Mouse (Mus musculus) embryonic facial prominence, embryonic 13.5 days (tissue): Measurements from ENCODE around the gene Alg2. TPM values are rescaled to one million over a fixed set of nuclear protein-coding genes. Genes with fewer than 3 reads are reported as not detected.

Experiments
- ATAC-seq: fragments of 200-750 bp; cut with Nextera tagmentation; 2 replicates; pipeline ENCODE4 v1.8.0; 2017; ENCODE audit warnings: low read depth; ENCODE audit not compliant: insufficient number of reproducible peaks, insufficient read depth, low FRiP score, low TSS enrichment
- H3K27ac ChIP-seq: fragments of 300-500 bp; sonication (generic); 2 replicates; pipeline ENCODE4 v1.5.1; 2015; ENCODE audit warnings: moderate library complexity, mild to moderate bottlenecking, inconsistent platforms
- H3K27me3 ChIP-seq: fragments of 300-500 bp; sonication (generic); 2 replicates; pipeline ENCODE4 v1.6.1; 2015; ENCODE audit warnings: mild to moderate bottlenecking, inconsistent platforms
- H3K36me3 ChIP-seq: fragments of 300-500 bp; sonication (generic); 2 replicates; pipeline ENCODE4 v1.6.1; 2015; ENCODE audit warnings: mild to moderate bottlenecking, inconsistent platforms
- H3K4me1 ChIP-seq: fragments of 300-500 bp; sonication (generic); 2 replicates; pipeline ENCODE4 v1.6.1; 2015; ENCODE audit warnings: inconsistent platforms
- H3K4me2 ChIP-seq: fragments of 300-500 bp; sonication (generic); 2 replicates; pipeline ENCODE4 v1.6.1; 2015; ENCODE audit warnings: moderate library complexity, mild to moderate bottlenecking, inconsistent platforms
- H3K4me3 ChIP-seq: fragments of 300-500 bp; sonication (generic); 2 replicates; pipeline ENCODE4 v1.5.1; 2015; ENCODE audit warnings: mild to moderate bottlenecking, inconsistent platforms
- H3K9ac ChIP-seq: fragments of 300-500 bp; sonication (generic); 2 replicates; pipeline ENCODE4 v1.6.1; 2015; ENCODE audit warnings: mild to moderate bottlenecking, inconsistent platforms
- H3K9me3 ChIP-seq: fragments of 300-500 bp; sonication (generic); 2 replicates; pipeline ENCODE4 v1.6.1; 2016; ENCODE audit warnings: inconsistent platforms
- WGBS: fragments of 180-500 bp; shearing (Covaris S2); methylation state at CpG from one replicate; pipeline ENCODE4 v1.1.7; 2015; ENCODE audit warnings: mixed read lengths; 5-methylcytosine and 5-hydroxymethylcytosine counted together
- polyA plus RNA-seq: library from polyadenylated mRNA; unstranded; fragments of >200 nt; fragmentation: Nextera tagmentation; extraction: Ambion mirVana; gene quantifications from 2 replicates; pipeline ENCODE4 v1.2.1, GENCODE M21; 2015

Alg2 gene
- 82.7 and 83.3 TPM in 2 replicates for polyA plus RNA-seq

GRCm38 (mm10) chr4:47473968-47474729 is at the start of gene Alg2, which contains the start of gene Sec61b:
Gene Alg2, minus strand, starts transcription at chr4:47474333.
Gene Sec61b, plus strand, starts transcription at chr4:47474658.
- Histone ChIP-seq H3K36me3 (peaks cover 65% of the 10 kb centered on the region), H3K27ac (peak within 1 kb of the TSS; percentile 97), H3K9ac (peak within 1 kb of the TSS; percentile 91), H3K4me3 (peak within 1 kb of the TSS; percentile 87), H3K9me3 (no peaks in the 10 kb centered on the region; the same call in 1 of the 2 replicates), H3K4me2 (peak within 1 kb of the TSS; percentile 82), H3K27me3 (no peaks in the 10 kb centered on the region), H3K4me1 (peaks cover 26% of the 10 kb centered on the region)
- ATAC-seq = peak; percentile 96
- WGBS = under 1% methylated on average over 57 of the region's 58 CpGs

- Histone ChIP-seq H3K27ac (no peak overlapping the region), H3K36me3 (no peaks in the 10 kb centered on the region), H3K4me1 (peaks cover 14% of the 10 kb centered on the region), H3K9me3 (no peaks in the 10 kb centered on the region), H3K9ac (no peak overlapping the region), H3K4me2 (no peak overlapping the region), H3K27me3 (no peaks in the 10 kb centered on the region), H3K4me3 (no peak overlapping the region)
- WGBS = 81% methylated on average over 6 of the region's 6 CpGs
- ATAC-seq = no peak
These were observed 47.9 kb upstream of the Alg2 start for GRCm38 (mm10) chr4:47521884-47522605.

- ATAC-seq = no peak
- H3K4me2 ChIP-seq = no peak overlapping the region
- no peak overlapping the region for H3K4me3 ChIP-seq
- peaks cover 14% of the 10 kb centered on the region for H3K4me1 ChIP-seq
- no peak overlapping the region for H3K27ac ChIP-seq
- no peak overlapping the region for H3K9ac ChIP-seq
- H3K36me3 ChIP-seq = no peaks in the 10 kb centered on the region
- no peaks in the 10 kb centered on the region for H3K27me3 ChIP-seq
- WGBS = 55% methylated on average over 4 of the region's 4 CpGs
- H3K9me3 ChIP-seq = no peaks in the 10 kb centered on the region
These were observed 45.9 kb upstream of the Alg2 start for GRCm38 (mm10) chr4:47520076-47520475.

- Histone ChIP-seq H3K27me3 (0 out of 2 replicates have a peak, but pooled peaks cover 3% of the 10 kb centered on the region), H3K9ac (no peak overlapping the region), H3K4me1 (peaks cover 14% of the 10 kb centered on the region), H3K27ac (no peak overlapping the region), H3K9me3 (no peaks in the 10 kb centered on the region), H3K4me3 (no peak overlapping the region), H3K4me2 (no peak overlapping the region), H3K36me3 (no peaks in the 10 kb centered on the region)
- 52% methylated on average over 12 of the region's 12 CpGs for whole genome bisulfite sequencing
- no peak for ATAC-seq
These were observed 44.5 kb upstream of the Alg2 start for GRCm38 (mm10) chr4:47518551-47519181.

- WGBS = 32% methylated on average over 10 of the region's 10 CpGs
- H3K9ac ChIP-seq = no peak overlapping the region
These were observed 30.8 kb upstream of the Alg2 start for GRCm38 (mm10) chr4:47504841-47505517.

GRCm38 (mm10) chr4:47503045-47503444 is 28.9 kb upstream of the Alg2 start:
- Histone ChIP-seq H3K4me1 (peaks cover 10% of the 10 kb centered on the region), H3K9me3 (no peaks in the 10 kb centered on the region), H3K4me3 (no peak overlapping the region), H3K36me3 (no peaks in the 10 kb centered on the region), H3K9ac (no peak overlapping the region), H3K27ac (no peak overlapping the region), H3K27me3 (no peaks in the 10 kb centered on the region; the same call in 1 of the 2 replicates), H3K4me2 (no peak overlapping the region; the same call in 1 of the 2 replicates)
- 79% methylated on average over 6 of the region's 6 CpGs for WGBS
- ATAC-seq = no peak

More at GRCm38 (mm10) chr4:47504841-47505517, 30.8 kb upstream of the Alg2 start:
- H3K4me3 ChIP-seq = no peak overlapping the region
- no peaks in the 10 kb centered on the region; the same call in 1 of the 2 replicates for H3K27me3 ChIP-seq
- no peaks in the 10 kb centered on the region for H3K9me3 ChIP-seq
- no peak overlapping the region for H3K27ac ChIP-seq
- ATAC-seq = no peak
- no peak overlapping the region for H3K4me2 ChIP-seq
- no peaks in the 10 kb centered on the region for H3K36me3 ChIP-seq
- H3K4me1 ChIP-seq = peaks cover 10% of the 10 kb centered on the region

- Histone ChIP-seq H3K27ac (no peak overlapping the region), H3K9me3 (no peaks in the 10 kb centered on the region), H3K4me1 (peaks cover 10% of the 10 kb centered on the region), H3K27me3 (no peaks in the 10 kb centered on the region; the same call in 1 of the 2 replicates), H3K4me2 (no peak overlapping the region; the same call in 1 of the 2 replicates), H3K9ac (no peak overlapping the region), H3K36me3 (no peaks in the 10 kb centered on the region), H3K4me3 (no peak overlapping the region)
- ATAC-seq = no peak
- WGBS = 21% methylated on average over 4 of the region's 4 CpGs
These were observed 28.4 kb upstream of the Alg2 start for GRCm38 (mm10) chr4:47502546-47502971.

- Histone ChIP-seq H3K9ac (no peak overlapping the region), H3K36me3 (no peaks in the 10 kb centered on the region), H3K27ac (no peak overlapping the region), H3K4me1 (no peaks in the 10 kb centered on the region), H3K9me3 (no peaks in the 10 kb centered on the region), H3K4me3 (no peak overlapping the region), H3K27me3 (no peaks in the 10 kb centered on the region; the same call in 1 of the 2 replicates), H3K4me2 (no peak overlapping the region)
- 84% methylated on average over 10 of the region's 10 CpGs for WGBS
- ATAC-seq = no peak
These were observed 25.0 kb upstream of the Alg2 start for GRCm38 (mm10) chr4:47499121-47499545.

GRCm38 (mm10) chr4:47497811-47498385 is 23.8 kb upstream of the Alg2 start:
- no peaks in the 10 kb centered on the region for H3K4me1 ChIP-seq
- H3K4me3 ChIP-seq = no peak overlapping the region
- 62% methylated on average over 7 of the region's 7 CpGs for WGBS
- no peaks in the 10 kb centered on the region for H3K9me3 ChIP-seq
- H3K27me3 ChIP-seq = no peaks in the 10 kb centered on the region; the same call in 1 of the 2 replicates
- H3K4me2 ChIP-seq = no peak overlapping the region
- no peak overlapping the region for H3K9ac ChIP-seq
- no peaks in the 10 kb centered on the region for H3K36me3 ChIP-seq
- H3K27ac ChIP-seq = no peak overlapping the region
- no peak for ATAC-seq

GRCm38 (mm10) chr4:47494686-47495085 is 20.6 kb upstream of the Alg2 start:
- no peak overlapping the region for H3K4me3 ChIP-seq
- H3K4me1 ChIP-seq = 0 out of 2 replicates have a peak, but pooled peaks cover 6% of the 10 kb centered on the region
- H3K27me3 ChIP-seq = no peaks in the 10 kb centered on the region
- no peak overlapping the region for H3K9ac ChIP-seq
- H3K36me3 ChIP-seq = no peaks in the 10 kb centered on the region
- no peak overlapping the region for H3K4me2 ChIP-seq
- no peaks in the 10 kb centered on the region for H3K9me3 ChIP-seq
- H3K27ac ChIP-seq = no peak overlapping the region
- ATAC-seq = no peak
- WGBS = 78% methylated on average over 2 of the region's 2 CpGs
